Mouse (Mus musculus) lung, embryonic 15.5 days (tissue): ENCODE data around the gene Patl2. TPM values are rescaled to one million over a fixed set of nuclear protein-coding genes. Genes with fewer than 3 reads are reported as not detected.
A peak's percentile ranks its signal among the peaks of the same experiment; 100 is the strongest.

Experiments
- ATAC-seq: fragments of 200-750 bp; cut with Nextera tagmentation; 2 replicates; pipeline ENCODE4 v1.8.0; 2017; ENCODE audit warnings: moderate number of reproducible peaks, borderline replicate concordance; ENCODE audit not compliant: low FRiP score, low TSS enrichment; ENCODE audit errors: extremely low read depth
- H3K27ac ChIP-seq: fragments of 300-500 bp; sonication (generic); 2 replicates; pipeline ENCODE4 v1.5.1; 2015; ENCODE audit warnings: moderate library complexity, mild to moderate bottlenecking, inconsistent platforms
- H3K27me3 ChIP-seq: fragments of 300-500 bp; sonication (generic); 2 replicates; pipeline ENCODE4 v1.6.1; 2015; ENCODE audit warnings: inconsistent platforms
- H3K36me3 ChIP-seq: fragments of 300-500 bp; sonication (generic); 2 replicates; pipeline ENCODE4 v1.6.1; 2015; ENCODE audit warnings: inconsistent platforms
- H3K4me1 ChIP-seq: fragments of 300-500 bp; sonication (generic); 2 replicates; pipeline ENCODE4 v1.6.1; 2015; ENCODE audit warnings: inconsistent platforms
- H3K4me2 ChIP-seq: fragments of 300-500 bp; sonication (generic); 2 replicates; pipeline ENCODE4 v1.6.1; 2015; ENCODE audit warnings: inconsistent platforms, mild to moderate bottlenecking, moderate library complexity
- H3K4me3 ChIP-seq: fragments of 300-500 bp; sonication (generic); 2 replicates; pipeline ENCODE4 v1.5.1; 2015; ENCODE audit warnings: mild to moderate bottlenecking, inconsistent platforms
- H3K9ac ChIP-seq: fragments of 300-500 bp; sonication (generic); 2 replicates; pipeline ENCODE4 v1.6.1; 2015; ENCODE audit warnings: inconsistent platforms
- H3K9me3 ChIP-seq: fragments of 300-500 bp; sonication (generic); 2 replicates; pipeline ENCODE4 v1.6.1; 2016; ENCODE audit warnings: inconsistent platforms
- WGBS: fragments of 180-500 bp; shearing (Covaris S2); methylation state at CpG from one replicate; pipeline ENCODE4 v1.1.7; 2015; 5-methylcytosine and 5-hydroxymethylcytosine counted together
- polyA plus RNA-seq: library from polyadenylated mRNA; unstranded; fragments of >200 nt; fragmentation: Nextera tagmentation; extraction: Ambion mirVana; gene quantifications from 2 replicates; pipeline ENCODE4 v1.2.1, GENCODE M21; 2015

Patl2 gene
- polyA plus RNA-seq, 1 experiment from 2014 or later = not detected

DNA sequence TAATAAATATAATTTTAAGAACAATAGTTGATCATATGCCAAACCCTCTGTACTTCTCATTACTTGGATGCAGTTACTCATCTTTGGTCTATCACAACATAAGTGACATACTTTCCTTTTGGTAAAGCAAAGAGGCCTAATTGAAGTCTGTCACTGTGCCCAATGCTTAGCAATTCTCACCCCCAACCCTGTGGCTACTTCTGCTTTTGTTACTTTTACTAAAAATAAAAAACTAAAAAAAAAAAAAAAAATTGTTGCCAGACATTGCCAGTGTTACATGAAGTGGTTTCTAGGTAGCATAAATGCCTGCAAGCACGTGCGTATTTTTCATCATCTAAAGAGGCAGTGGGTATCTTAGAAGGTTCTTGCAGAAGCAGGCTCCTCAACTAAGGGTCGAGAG lies 33.1 kb downstream of the Patl2 start:
- H3K9me3 ChIP-seq = no peaks in the 10 kb centered on the region
- WGBS = 85% methylated on average over 3 of the region's 3 CpGs
- H3K27ac ChIP-seq = no peak overlapping the region
- peaks cover 9% of the 10 kb centered on the region; the same call in 1 of the 2 replicates for H3K4me1 ChIP-seq
- no peak overlapping the region for H3K9ac ChIP-seq
- peaks cover 21% of the 10 kb centered on the region; the same call in 1 of the 2 replicates for H3K36me3 ChIP-seq
- ATAC-seq = no peak
- H3K4me2 ChIP-seq = no peak overlapping the region
- H3K27me3 ChIP-seq = no peaks in the 10 kb centered on the region
- no peak overlapping the region for H3K4me3 ChIP-seq

DNA sequence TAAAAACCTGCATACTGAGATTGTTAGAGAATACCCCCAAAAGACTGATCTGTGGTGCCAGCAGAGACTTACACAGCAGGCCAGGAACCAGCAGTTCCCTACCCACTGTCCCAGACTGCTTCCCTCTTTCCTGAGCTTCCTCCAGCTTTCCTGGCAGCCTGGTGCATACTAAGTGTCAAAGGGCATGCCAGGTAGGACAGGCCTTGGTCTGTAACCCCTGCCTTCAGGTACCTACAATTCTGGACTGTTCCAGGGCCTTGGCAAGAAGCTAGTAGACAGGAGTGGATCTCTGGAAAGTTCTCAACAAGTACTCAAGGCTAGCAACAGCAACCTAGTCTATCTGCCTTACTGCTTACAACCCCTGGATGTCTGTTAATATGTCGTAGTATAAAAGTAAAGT lies 34.8 kb downstream of the Patl2 start:
- Histone ChIP-seq H3K9ac (no peak overlapping the region), H3K4me1 (peaks cover 9% of the 10 kb centered on the region; the same call in 1 of the 2 replicates), H3K36me3 (peaks cover 21% of the 10 kb centered on the region; the same call in 1 of the 2 replicates), H3K4me2 (no peak overlapping the region), H3K27me3 (no peaks in the 10 kb centered on the region), H3K27ac (no peak overlapping the region), H3K4me3 (no peak overlapping the region), H3K9me3 (no peaks in the 10 kb centered on the region)
- WGBS = 98% methylated on average over 1 of the region's 1 CpGs
- no peak for ATAC-seq

DNA sequence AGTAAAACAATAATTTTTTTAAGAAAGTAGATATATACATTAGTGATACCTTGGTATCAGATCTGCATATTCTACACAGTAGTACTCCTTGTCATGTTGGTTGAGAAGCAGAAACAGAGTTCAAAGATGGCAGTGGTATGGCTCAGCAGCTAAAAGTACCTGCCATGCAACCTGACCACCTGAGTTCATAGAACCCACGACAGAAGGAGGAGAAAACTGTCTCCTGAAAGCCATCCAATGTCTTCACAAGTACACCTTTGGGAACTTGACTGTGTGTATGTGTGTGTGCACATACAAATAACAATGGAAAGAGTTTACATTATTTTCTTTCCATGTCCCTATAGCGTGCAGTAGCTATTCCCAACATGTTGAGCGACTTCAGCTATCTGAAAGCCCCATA lies 36.3 kb downstream of the Patl2 start:
- Histone ChIP-seq H3K4me3 (no peak overlapping the region), H3K9ac (no peak overlapping the region), H3K36me3 (peaks cover 16% of the 10 kb centered on the region; the same call in 1 of the 2 replicates), H3K4me2 (no peak overlapping the region; the same call in 1 of the 2 replicates), H3K9me3 (no peaks in the 10 kb centered on the region), H3K4me1 (peaks cover 9% of the 10 kb centered on the region; the same call in 1 of the 2 replicates), H3K27ac (no peak overlapping the region), H3K27me3 (no peaks in the 10 kb centered on the region)
- 79% methylated on average over 3 of the region's 3 CpGs for WGBS
- no peak for ATAC-seq

DNA sequence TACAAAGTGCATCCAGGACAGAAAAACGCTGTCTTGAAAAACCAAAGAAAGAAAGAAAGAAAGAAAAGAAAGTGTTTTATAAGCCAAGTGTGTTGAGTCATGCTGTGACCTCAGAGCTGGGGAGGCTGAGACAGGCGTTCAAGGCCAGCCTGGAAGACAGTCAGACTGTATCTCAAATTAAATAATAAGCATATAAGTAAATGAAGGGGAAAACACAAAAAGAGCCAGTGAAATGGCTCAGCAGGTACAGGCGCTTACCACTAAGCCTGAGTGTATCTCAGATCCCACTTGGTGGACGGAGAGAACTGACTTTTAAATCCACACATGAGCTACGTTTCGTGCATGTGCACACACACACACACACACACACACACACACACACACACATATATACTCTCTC lies 36.7 kb downstream of the Patl2 start:
- WGBS = 91% methylated on average over 6 of the region's 6 CpGs
- H3K4me3 ChIP-seq = no peak overlapping the region
- no peaks in the 10 kb centered on the region for H3K9me3 ChIP-seq
- ATAC-seq = no peak
- H3K27me3 ChIP-seq = no peaks in the 10 kb centered on the region
- H3K4me1 ChIP-seq = peaks cover 9% of the 10 kb centered on the region; the same call in 1 of the 2 replicates
- H3K27ac ChIP-seq = no peak overlapping the region
- no peak overlapping the region for H3K9ac ChIP-seq
- H3K4me2 ChIP-seq = peak overlapping the region; percentile 55
- peaks cover 16% of the 10 kb centered on the region; the same call in 1 of the 2 replicates for H3K36me3 ChIP-seq

DNA sequence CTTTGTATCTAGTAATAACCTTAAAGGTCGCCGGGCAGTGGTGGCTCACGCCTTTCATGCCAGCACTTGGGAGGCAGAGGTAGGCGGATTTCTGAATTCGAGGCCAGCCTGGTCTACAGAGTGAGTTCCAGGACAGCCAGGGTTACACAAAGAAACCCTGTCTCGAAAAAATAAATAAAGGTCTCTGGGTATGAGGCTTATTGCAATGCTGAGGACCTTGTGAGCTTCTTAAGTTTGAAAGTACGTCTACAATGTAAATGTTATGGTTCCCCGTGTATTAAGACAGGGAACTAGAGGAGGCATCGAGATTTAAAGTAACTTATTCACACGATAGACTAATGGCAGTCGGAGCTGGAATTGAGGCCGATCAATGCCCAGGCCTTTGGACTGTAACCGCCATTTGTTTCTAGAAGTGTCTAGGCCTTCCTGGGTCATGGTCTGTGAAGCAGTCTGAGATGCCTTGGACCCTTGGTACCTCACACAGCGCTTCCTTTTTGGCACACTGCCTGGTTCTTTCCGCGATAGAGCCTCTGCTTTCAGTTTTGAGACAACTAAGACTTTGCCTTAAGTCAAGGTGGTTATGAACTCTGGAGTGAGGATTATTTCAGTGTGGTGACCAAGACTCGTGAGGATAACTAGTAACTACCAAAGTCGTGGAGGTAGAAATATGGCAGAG lies 37.6 kb downstream of the Patl2 start:
- 14% methylated on average over 18 of the region's 18 CpGs for WGBS
- Histone ChIP-seq H3K36me3 (peaks cover 15% of the 10 kb centered on the region; the same call in 1 of the 2 replicates), H3K9ac (peak overlapping the region; percentile 51), H3K4me2 (peak overlapping the region; percentile 55), H3K4me3 (peak overlapping the region; percentile 54), H3K4me1 (peaks cover 9% of the 10 kb centered on the region; the same call in 1 of the 2 replicates), H3K27ac (peak overlapping the region; percentile 71; the same call in 1 of the 2 replicates), H3K9me3 (no peaks in the 10 kb centered on the region), H3K27me3 (no peaks in the 10 kb centered on the region)
- peak; percentile 59 for ATAC-seq

DNA sequence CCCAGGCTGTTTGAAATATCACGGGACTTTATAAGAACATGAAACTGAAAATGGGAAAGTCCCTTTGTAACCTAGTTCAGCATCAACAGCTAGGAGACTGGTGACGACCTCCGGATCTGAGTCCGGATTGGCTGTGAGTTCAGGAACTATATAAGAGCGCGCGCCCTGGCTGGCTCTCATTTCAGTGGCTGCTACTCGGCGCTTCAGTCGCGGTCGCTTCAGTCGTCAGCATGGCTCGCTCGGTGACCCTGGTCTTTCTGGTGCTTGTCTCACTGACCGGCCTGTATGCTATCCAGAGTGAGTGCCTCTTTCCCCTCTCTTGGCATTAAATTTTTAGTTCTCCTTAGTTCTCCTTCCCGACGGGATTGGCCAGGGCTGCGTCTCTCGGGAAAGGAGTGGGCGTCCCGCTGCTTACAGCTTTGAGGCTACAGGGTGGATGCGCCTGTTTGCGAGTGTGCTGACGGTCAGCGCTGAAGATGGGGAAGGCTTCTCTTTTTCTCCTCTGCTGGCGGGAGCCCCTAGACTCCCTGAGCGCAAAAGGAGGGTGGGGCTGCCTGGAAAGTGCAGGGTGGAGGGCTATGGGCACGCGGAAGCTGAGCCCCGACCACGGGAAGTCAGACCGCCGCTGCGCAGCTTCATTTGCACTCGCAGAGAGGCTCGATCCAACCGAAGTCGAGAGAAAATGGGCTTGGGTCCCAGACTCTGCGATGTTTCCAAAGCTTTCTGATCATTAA lies 38.3 kb downstream of the Patl2 start, which contains the start of gene B2m:
Gene B2m (plus strand): TSS at position 179 of the 734 bp plus-strand sequence.
- under 1% methylated on average over 40 of the region's 40 CpGs for WGBS

DNA sequence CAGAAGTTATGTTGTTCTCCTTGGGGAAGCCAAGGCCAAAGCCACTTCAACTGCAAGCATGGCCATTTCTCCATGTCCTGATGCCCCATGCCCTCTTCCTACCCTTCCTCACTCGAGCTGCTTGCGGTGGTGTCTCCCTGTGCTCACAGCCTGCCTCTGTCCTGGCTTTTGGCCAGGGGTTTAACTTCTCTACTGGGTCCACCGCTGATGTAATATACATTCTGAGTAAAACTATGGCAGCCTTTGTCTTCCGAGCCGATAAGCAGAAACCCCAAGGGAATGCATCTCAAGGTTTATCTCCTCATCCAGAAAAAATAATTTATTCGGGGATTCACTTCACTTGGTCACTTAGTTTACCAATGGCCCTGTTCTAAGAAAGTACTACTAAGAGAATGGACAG lies 39.3 kb downstream of the Patl2 start:
- no peak overlapping the region for H3K9ac ChIP-seq
- H3K4me3 ChIP-seq = no peak overlapping the region
- H3K4me2 ChIP-seq = no peak overlapping the region; the same call in 1 of the 2 replicates

More for the DNA sequence above, 38.3 kb downstream of the Patl2 start, which contains the start of gene B2m:
- peak within 1 kb of the TSS; percentile 71 for H3K27ac ChIP-seq
- ATAC-seq = peak; percentile 97
- H3K4me3 ChIP-seq = peak within 1 kb of the TSS; percentile 54
- H3K36me3 ChIP-seq = peaks cover 10% of the 10 kb centered on the region; the same call in 1 of the 2 replicates
- H3K27me3 ChIP-seq = no peaks in the 10 kb centered on the region
- peaks cover 9% of the 10 kb centered on the region; the same call in 1 of the 2 replicates for H3K4me1 ChIP-seq
- H3K9ac ChIP-seq = peak within 1 kb of the TSS; percentile 51
- H3K9me3 ChIP-seq = no peaks in the 10 kb centered on the region
- H3K4me2 ChIP-seq = peak within 1 kb of the TSS; percentile 55

DNA sequence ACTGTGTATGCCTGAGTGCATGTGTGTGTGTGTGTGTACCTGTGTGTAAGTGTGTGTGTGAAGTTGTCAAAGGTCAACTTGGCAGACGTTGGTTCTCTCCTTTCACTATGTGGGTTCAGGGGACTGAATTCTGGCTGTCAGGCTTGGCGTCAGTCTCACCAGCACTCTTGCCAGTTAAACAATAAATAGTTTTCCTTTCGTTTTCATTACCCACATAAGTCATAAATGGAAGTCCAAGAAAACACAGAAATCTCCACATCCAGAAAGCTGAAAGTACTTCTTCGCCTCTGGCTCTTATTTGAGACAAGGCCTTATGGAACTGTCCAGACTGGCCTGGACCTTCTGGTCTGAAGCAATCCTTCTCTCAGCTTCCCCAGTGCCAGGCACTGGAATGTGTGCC lies 40.2 kb downstream of the Patl2 start:
- Histone ChIP-seq H3K27me3 (no peaks in the 10 kb centered on the region), H3K4me1 (peaks cover 9% of the 10 kb centered on the region; the same call in 1 of the 2 replicates), H3K9me3 (no peaks in the 10 kb centered on the region), H3K27ac (no peak overlapping the region), H3K4me2 (no peak overlapping the region), H3K9ac (no peak overlapping the region), H3K4me3 (no peak overlapping the region), H3K36me3 (no peaks in the 10 kb centered on the region)
- 53% methylated on average over 4 of the region's 4 CpGs for WGBS
- no peak for ATAC-seq

More for the DNA sequence above, 39.3 kb downstream of the Patl2 start:
- Histone ChIP-seq H3K27me3 (no peaks in the 10 kb centered on the region), H3K36me3 (peaks cover 2% of the 10 kb centered on the region; the same call in 1 of the 2 replicates), H3K27ac (no peak overlapping the region), H3K4me1 (peaks cover 9% of the 10 kb centered on the region; the same call in 1 of the 2 replicates), H3K9me3 (no peaks in the 10 kb centered on the region)
- no peak for ATAC-seq
- WGBS = 59% methylated on average over 6 of the region's 6 CpGs

DNA sequence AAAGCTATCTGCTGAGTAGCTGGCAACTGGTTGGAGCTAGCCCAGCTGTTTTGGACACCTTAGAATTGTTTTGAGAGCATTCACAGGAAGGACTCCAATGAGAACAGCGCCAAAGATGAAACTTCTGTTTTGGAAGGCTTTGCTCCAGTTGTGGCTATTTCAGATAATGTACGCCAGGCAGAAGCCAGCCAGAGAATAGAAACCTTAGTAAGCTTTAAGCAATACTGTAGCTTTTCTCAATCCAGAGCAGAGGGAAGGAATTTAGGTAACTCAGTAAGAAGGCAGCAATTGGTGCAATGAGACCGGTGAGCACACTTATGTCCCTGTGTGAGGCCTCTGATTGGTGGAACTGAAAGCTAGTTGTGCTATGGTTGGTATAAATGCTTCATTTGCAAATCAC lies 42.9 kb downstream of the Patl2 start:
- 83% methylated on average over 3 of the region's 3 CpGs for WGBS
- Histone ChIP-seq H3K9me3 (no peaks in the 10 kb centered on the region), H3K4me3 (no peak overlapping the region), H3K4me2 (no peak overlapping the region), H3K4me1 (no peaks in the 10 kb centered on the region), H3K9ac (no peak overlapping the region), H3K27me3 (no peaks in the 10 kb centered on the region), H3K27ac (no peak overlapping the region), H3K36me3 (no peaks in the 10 kb centered on the region)
- ATAC-seq = no peak

DNA sequence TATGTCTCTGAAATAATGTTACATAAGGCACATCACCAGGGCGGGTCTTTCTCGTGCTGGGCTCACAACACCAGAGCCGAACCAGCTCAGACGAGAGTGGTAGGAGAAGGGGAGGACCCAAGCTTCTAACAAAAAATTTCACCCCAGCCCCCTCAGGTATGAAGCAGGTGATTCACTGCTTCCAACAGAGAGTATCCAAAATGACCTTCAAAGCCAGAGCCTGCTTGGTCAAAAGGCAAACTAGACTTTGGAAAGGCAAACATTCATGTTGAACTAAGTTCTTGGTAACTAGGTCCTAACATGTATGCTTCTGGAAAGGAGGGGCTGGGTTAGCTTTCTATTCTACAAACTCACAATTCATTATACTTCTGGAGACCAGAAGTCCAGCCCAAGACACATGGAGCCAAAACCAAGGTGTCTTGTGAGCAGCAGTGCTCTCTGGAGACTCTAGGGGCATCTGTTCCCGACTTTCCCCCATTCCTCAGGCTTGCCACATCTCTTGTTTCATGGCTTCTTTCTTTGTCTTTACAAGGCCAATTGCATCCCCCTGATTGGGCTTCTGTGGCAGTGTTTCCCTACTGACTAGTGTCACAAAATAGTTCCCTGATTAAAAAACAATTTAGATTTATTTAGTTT lies 44.5 kb downstream of the Patl2 start:
- Histone ChIP-seq H3K4me2 (no peak overlapping the region), H3K27me3 (no peaks in the 10 kb centered on the region), H3K36me3 (no peaks in the 10 kb centered on the region), H3K27ac (no peak overlapping the region), H3K9me3 (no peaks in the 10 kb centered on the region), H3K9ac (no peak overlapping the region), H3K4me3 (no peak overlapping the region), H3K4me1 (no peaks in the 10 kb centered on the region)
- WGBS = 66% methylated on average over 5 of the region's 5 CpGs
- no peak for ATAC-seq

DNA sequence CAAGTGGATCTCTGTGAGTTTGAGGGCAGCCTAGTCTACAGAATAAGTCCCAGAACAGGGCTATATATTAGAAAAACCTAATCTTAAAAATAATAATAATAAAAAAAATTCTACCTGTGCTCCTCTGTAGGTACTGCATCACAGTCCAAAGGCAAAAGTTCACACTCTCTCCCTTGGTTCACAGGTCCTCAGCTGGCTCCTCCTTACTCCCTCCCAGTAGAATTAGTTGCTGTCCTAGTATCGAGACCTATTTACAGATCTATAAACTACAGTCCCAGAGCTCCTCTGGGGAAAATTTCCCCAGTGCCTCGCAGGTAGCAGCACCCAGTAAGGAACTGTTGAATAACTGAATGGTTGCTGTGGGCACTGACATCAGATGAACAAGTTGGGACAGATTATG lies 45.2 kb downstream of the Patl2 start:
- H3K27me3 ChIP-seq = no peaks in the 10 kb centered on the region
- H3K4me2 ChIP-seq = no peak overlapping the region
- no peak for ATAC-seq
- H3K4me3 ChIP-seq = no peak overlapping the region
- WGBS = 68% methylated on average over 2 of the region's 2 CpGs
- no peaks in the 10 kb centered on the region for H3K9me3 ChIP-seq
- no peak overlapping the region for H3K9ac ChIP-seq
- no peak overlapping the region for H3K27ac ChIP-seq
- no peaks in the 10 kb centered on the region for H3K4me1 ChIP-seq
- H3K36me3 ChIP-seq = no peaks in the 10 kb centered on the region
